Mouse (Mus musculus) intestine, postnatal 0 days (tissue): ENCODE measurements around the gene Ccl22. TPM values are rescaled to one million over a fixed set of nuclear protein-coding genes. Genes with fewer than 3 reads are reported as not detected.

ENCODE experiments used
- ATAC-seq: fragments of 200-750 bp; cut with Nextera tagmentation; 2 replicates; pipeline ENCODE4 v1.8.0; 2017; ENCODE audit warnings: mild to moderate bottlenecking, moderate TSS enrichment, moderate library complexity
- H3K27ac ChIP-seq: fragments of 300-500 bp; sonication (generic); 2 replicates; pipeline ENCODE4 v1.5.1; 2014; ENCODE audit warnings: mild to moderate bottlenecking, low read depth, low read length, moderate library complexity
- H3K27me3 ChIP-seq: fragments of 300-500 bp; sonication (generic); replicated peaks from 2 replicates; pipeline ENCODE4 v1.6.1; 2014; ENCODE audit warnings: low read length, mixed read lengths; ENCODE audit not compliant: control insufficient read depth, insufficient read depth
- H3K36me3 ChIP-seq: fragments of 300-500 bp; sonication (generic); 2 replicates; pipeline ENCODE4 v1.6.1; 2014; ENCODE audit warnings: mild to moderate bottlenecking, moderate library complexity; ENCODE audit not compliant: control insufficient read depth, insufficient read depth
- H3K4me1 ChIP-seq: fragments of 300-500 bp; sonication (generic); replicated peaks from 2 replicates; pipeline ENCODE4 v1.6.1; 2014; ENCODE audit warnings: antibody characterized with exemption, low read length, mixed read lengths; ENCODE audit not compliant: control insufficient read depth, insufficient read depth
- H3K4me2 ChIP-seq: fragments of 300-500 bp; sonication (generic); replicated peaks from 2 replicates; pipeline ENCODE4 v1.6.1; 2014; ENCODE audit warnings: low read depth, mild to moderate bottlenecking, moderate library complexity
- H3K4me3 ChIP-seq: fragments of 300-500 bp; sonication (generic); 2 replicates; pipeline ENCODE4 v1.5.1; 2014; ENCODE audit warnings: low read depth, low read length
- H3K9ac ChIP-seq: fragments of 300-500 bp; sonication (generic); 2 replicates; pipeline ENCODE4 v1.6.1; 2014; ENCODE audit warnings: mild to moderate bottlenecking, low read depth, low read length
- H3K9me3 ChIP-seq: fragments of 300-500 bp; sonication (generic); 2 replicates; pipeline ENCODE4 v1.6.1; 2016; ENCODE audit warnings: mixed run types; ENCODE audit not compliant: control insufficient read depth
- CTCF ChIP-seq: sonication (generic); IDR thresholded peaks from 2 replicates; pipeline ENCODE4 v1.5.1; 2016; ENCODE audit warnings: low read depth, mild to moderate bottlenecking, control low read depth, antibody characterized with exemption, moderate library complexity
- WGBS: fragments of 180-500 bp; shearing (Covaris S2); extraction: QIAGEN DNeasy Blood & Tissue Kit; methylation state at CpG from one replicate; pipeline ENCODE4 v1.1.7; 2014; 5-methylcytosine and 5-hydroxymethylcytosine counted together
- polyA plus RNA-seq: library from polyadenylated mRNA; unstranded; fragments of >200 nt; fragmentation: Nextera tagmentation; extraction: Ambion mirVana; gene quantifications from 2 replicates; pipeline ENCODE4 v1.2.1, GENCODE M21; 2015

Ccl22 gene
- polyA plus RNA-seq, 1 experiment from 2014 or later, result 0.05 TPM

GRCm38 (mm10) chr8:94702156-94702555 lies 43.2 kb upstream of the Ccl22 start:
- TF ChIP-seq CTCF, result no peak
- WGBS, result 72% methylated on average over 3 of the region's 3 CpGs
- no peaks in the 10 kb centered on the region for H3K27me3 ChIP-seq
- no peaks in the 10 kb centered on the region for H3K36me3 ChIP-seq
- H3K9me3 ChIP-seq, result no peaks in the 10 kb centered on the region
- H3K4me3 ChIP-seq, result no peak overlapping the region
- H3K9ac ChIP-seq, result no peak overlapping the region
- no peak overlapping the region for H3K27ac ChIP-seq
- H3K4me2 ChIP-seq, result no peak overlapping the region
- H3K4me1 ChIP-seq, result no peaks in the 10 kb centered on the region
- no peak for ATAC-seq

DNA sequence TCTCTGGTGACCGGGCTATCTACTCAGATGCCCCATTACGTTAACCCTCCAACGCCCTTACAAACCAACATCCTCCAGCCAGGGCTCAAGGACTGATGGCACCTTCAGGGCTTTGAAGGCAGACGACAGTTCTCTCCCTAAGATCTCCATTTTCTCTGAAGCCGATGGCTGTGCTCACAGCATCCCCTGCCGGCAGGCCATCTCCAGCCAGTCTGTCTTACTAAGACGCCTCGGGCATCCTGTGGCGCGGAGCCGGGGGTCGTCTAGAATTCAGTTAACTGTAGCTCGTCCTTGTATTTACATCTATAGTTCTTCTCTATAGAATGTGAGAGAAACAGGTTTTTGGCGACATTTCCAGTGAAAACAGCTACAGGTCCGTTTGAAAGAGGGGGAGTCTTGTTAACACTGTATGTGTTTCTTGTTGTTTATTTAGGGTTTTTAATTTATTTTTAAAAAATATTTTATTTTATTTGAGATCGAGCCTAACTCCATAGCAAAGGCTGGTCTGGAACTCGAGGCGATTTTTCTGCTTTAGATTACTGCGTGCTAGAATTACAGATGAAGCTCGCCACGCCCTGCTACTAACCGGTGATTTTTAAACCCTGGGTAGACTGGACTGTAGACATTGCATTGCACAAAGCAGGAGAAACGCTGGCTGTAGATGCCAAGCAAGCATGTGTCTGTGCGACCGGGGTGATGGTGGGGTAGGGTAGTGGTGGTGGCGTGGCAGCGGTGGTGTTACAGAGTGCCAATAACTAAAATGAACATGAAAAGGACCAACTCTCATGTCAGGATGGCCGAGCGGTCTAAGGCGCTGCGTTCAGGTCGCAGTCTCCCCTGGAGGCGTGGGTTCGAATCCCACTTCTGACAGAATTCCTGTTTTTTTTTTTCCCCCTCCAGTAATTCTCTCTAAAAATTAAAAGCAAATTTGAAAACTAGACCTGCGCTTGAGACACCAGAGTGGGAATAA lies 42.3 kb upstream of the Ccl22 start:
- peak; percentile 97 for TF ChIP-seq CTCF
- H3K9ac ChIP-seq, result no peak overlapping the region; the same call in 1 of the 2 replicates
- under 1% methylated on average over 35 of the region's 35 CpGs for WGBS
- peak overlapping the region; percentile 63 for H3K4me2 ChIP-seq
- ATAC-seq, result peak; percentile 74
- no peaks in the 10 kb centered on the region for H3K9me3 ChIP-seq
- H3K36me3 ChIP-seq, result no peaks in the 10 kb centered on the region
- no peak overlapping the region for H3K27ac ChIP-seq
- H3K4me3 ChIP-seq, result peak overlapping the region; percentile 45
- H3K27me3 ChIP-seq, result no peaks in the 10 kb centered on the region
- no peaks in the 10 kb centered on the region for H3K4me1 ChIP-seq

DNA sequence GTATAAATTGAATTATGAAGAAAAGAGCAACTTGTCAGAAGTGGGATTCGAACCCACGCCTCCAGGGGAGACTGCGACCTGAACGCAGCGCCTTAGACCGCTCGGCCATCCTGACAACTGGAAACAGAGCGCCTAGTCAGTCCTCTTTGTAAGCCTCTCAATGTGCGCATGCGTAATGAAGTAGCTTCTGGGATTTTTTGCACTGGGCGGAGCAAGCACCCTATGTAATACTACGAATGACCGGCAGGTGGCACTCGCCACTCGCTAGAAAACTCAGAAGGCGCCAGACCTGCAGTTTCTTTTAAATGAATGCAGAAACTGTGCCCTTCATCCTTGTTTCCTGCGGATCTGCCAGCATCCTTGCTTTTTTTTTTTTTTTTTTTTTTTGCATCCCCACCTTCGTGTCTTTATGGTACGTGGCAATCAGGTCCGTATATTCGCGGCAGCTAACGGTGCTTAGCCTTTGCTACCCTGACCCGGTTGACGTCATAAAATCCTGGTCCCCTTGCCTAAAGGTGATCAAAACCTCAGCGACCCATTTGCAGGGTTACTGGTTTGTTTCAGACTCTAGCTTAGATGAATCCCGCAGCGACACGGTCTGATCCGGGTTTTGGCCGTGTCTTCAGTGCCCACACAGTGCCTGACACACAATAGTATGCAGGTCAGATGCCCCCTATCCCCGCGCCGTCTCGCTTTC lies 41.3 kb upstream of the Ccl22 start:
- no peaks in the 10 kb centered on the region for H3K36me3 ChIP-seq
- under 1% methylated on average over 35 of the region's 35 CpGs for WGBS
- H3K9ac ChIP-seq, result 0 out of 2 replicates have a peak overlapping the region, but pooled peaks have one; percentile 31
- peak overlapping the region; percentile 63 for H3K4me2 ChIP-seq
- no peak overlapping the region for H3K27ac ChIP-seq
- H3K4me3 ChIP-seq, result peak overlapping the region; percentile 45
- peak; percentile 96 for TF ChIP-seq CTCF
- no peaks in the 10 kb centered on the region for H3K4me1 ChIP-seq
- no peaks in the 10 kb centered on the region for H3K9me3 ChIP-seq
- ATAC-seq, result peak; percentile 87
- no peaks in the 10 kb centered on the region for H3K27me3 ChIP-seq

- no peaks in the 10 kb centered on the region for H3K9me3 ChIP-seq
- H3K9ac ChIP-seq, result 0 out of 2 replicates have a peak overlapping the region, but pooled peaks have one; percentile 31
- 16% methylated on average over 9 of the region's 9 CpGs for WGBS
- no peak overlapping the region for H3K27ac ChIP-seq
- no peaks in the 10 kb centered on the region for H3K36me3 ChIP-seq
- H3K4me1 ChIP-seq, result no peaks in the 10 kb centered on the region
- H3K4me2 ChIP-seq, result peak overlapping the region; percentile 63
- no peak for TF ChIP-seq CTCF
- peak overlapping the region; percentile 31; the same call in 1 of the 2 replicates for H3K4me3 ChIP-seq
- ATAC-seq, result no peak
- H3K27me3 ChIP-seq, result no peaks in the 10 kb centered on the region
These were observed 40.8 kb upstream of the Ccl22 start for GRCm38 (mm10) chr8:94704669-94704984.

GRCm38 (mm10) chr8:94705581-94706245 lies 39.7 kb upstream of the Ccl22 start:
- no peak overlapping the region for H3K4me3 ChIP-seq
- no peak overlapping the region for H3K9ac ChIP-seq
- no peaks in the 10 kb centered on the region for H3K9me3 ChIP-seq
- H3K4me1 ChIP-seq, result no peaks in the 10 kb centered on the region
- H3K4me2 ChIP-seq, result no peak overlapping the region
- ATAC-seq, result no peak
- H3K27me3 ChIP-seq, result no peaks in the 10 kb centered on the region
- 76% methylated on average over 10 of the region's 10 CpGs for WGBS
- no peaks in the 10 kb centered on the region for H3K36me3 ChIP-seq
- H3K27ac ChIP-seq, result no peak overlapping the region
- no peak for TF ChIP-seq CTCF

GRCm38 (mm10) chr8:94706732-94707395 lies 38.5 kb upstream of the Ccl22 start:
- Histone ChIP-seq H3K27ac (no peak overlapping the region), H3K4me1 (no peaks in the 10 kb centered on the region), H3K9ac (no peak overlapping the region), H3K4me3 (no peak overlapping the region), H3K36me3 (no peaks in the 10 kb centered on the region), H3K9me3 (no peaks in the 10 kb centered on the region), H3K4me2 (no peak overlapping the region), H3K27me3 (no peaks in the 10 kb centered on the region)
- ATAC-seq, result no peak
- 66% methylated on average over 9 of the region's 9 CpGs for WGBS
- no peak for TF ChIP-seq CTCF
